Mouse (Mus musculus): Measurements from ENCODE around the gene Sept9.

- no peak for TF ChIP-seq EP300 (IDR thresholded peaks at IDR 0.05; ENCODE audit: low read depth)
- TF ChIP-seq CTCF (IDR thresholded peaks at IDR 0.05; ENCODE audit: low read depth): no peak
Measured at GRCm38 (mm10) chr11:117255108-117255489, 55.6 kb downstream of the Sept9 start.
